Mouse (Mus musculus): ENCODE data around the gene Tcf7. TPM values are rescaled to one million over a fixed set of nuclear protein-coding genes. Genes with fewer than 3 reads are reported as not detected.

Tcf7 gene
- polyA plus RNA-seq, 1 experiment: 3.4 TPM

DNA sequence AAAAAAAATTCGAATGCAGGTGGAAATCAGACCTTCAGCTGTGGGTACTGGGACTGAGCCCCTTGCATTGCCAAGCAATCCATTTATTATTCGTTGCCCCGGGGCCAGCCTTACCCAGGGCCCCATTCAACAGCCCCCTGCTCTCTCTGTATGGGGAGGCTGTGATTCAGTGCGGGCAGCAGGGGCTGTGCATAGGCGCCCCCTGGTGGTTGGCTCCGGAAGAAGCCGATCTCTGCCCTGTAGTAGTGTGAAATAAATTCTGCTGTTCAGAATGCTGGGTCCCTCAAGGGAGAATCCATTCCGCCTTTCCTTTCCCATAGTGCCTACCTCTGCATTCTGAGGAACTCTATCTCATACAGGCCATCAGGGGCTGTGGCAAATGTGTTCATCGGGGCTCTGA is 14.5 kb upstream of the Tcf7 start:
- no peaks in the 10 kb centered on the region for H3K27me3 ChIP-seq (ENCODE audit: control insufficient read depth, insufficient read depth, low read length)
- TF ChIP-seq POLR2A (IDR thresholded peaks at IDR 0.05; ENCODE audit: borderline replicate concordance, insufficient read depth, low read length) (no peak), CTCF (IDR thresholded peaks at IDR 0.05; ENCODE audit: borderline replicate concordance, insufficient read depth, low read depth, low read length) (peak; percentile 66)
- peak; percentile 62 to 74 for DNase-seq
- 12% methylated on average over 9 of the region's 9 CpGs for WGBS
- H3K4me1 ChIP-seq (ENCODE audit: control insufficient read depth, insufficient read depth, low read length): no peaks in the 10 kb centered on the region
- H3K4me3 ChIP-seq (replicated peaks; ENCODE audit: insufficient read depth, low read depth, low read length): no peak overlapping the region
- no peak overlapping the region for H3K27ac ChIP-seq (ENCODE audit: insufficient read depth, low read length)

GRCm38 (mm10) chr11:52294103-52294502 is 11.3 kb upstream of the Tcf7 start:
- 85% methylated on average over 9 of the region's 9 CpGs for WGBS
- Histone ChIP-seq H3K4me3 (replicated peaks; ENCODE audit: insufficient read depth, low read depth, low read length) (no peak overlapping the region), H3K27ac (ENCODE audit: insufficient read depth, low read length) (no peak overlapping the region), H3K27me3 (ENCODE audit: control insufficient read depth, insufficient read depth, low read length) (no peaks in the 10 kb centered on the region), H3K4me1 (ENCODE audit: control insufficient read depth, insufficient read depth, low read length) (no peaks in the 10 kb centered on the region)
- no peak for DNase-seq
- no peak for TF ChIP-seq POLR2A (IDR thresholded peaks at IDR 0.05; ENCODE audit: borderline replicate concordance, insufficient read depth, low read length)
- TF ChIP-seq CTCF (IDR thresholded peaks at IDR 0.05; ENCODE audit: borderline replicate concordance, insufficient read depth, low read depth, low read length): no peak

- no peak for DNase-seq
- Histone ChIP-seq H3K4me1 (ENCODE audit: control insufficient read depth, insufficient read depth, low read length) (no peaks in the 10 kb centered on the region), H3K27me3 (ENCODE audit: control insufficient read depth, insufficient read depth, low read length) (no peaks in the 10 kb centered on the region), H3K4me3 (replicated peaks; ENCODE audit: insufficient read depth, low read depth, low read length) (no peak overlapping the region), H3K27ac (ENCODE audit: insufficient read depth, low read length) (no peak overlapping the region)
- WGBS: 81% methylated on average over 6 of the region's 6 CpGs
- TF ChIP-seq CTCF (IDR thresholded peaks at IDR 0.05; ENCODE audit: borderline replicate concordance, insufficient read depth, low read depth, low read length) (no peak), POLR2A (IDR thresholded peaks at IDR 0.05; ENCODE audit: borderline replicate concordance, insufficient read depth, low read length) (no peak)
Observed at GRCm38 (mm10) chr11:52292894-52293293, 10.1 kb upstream of the Tcf7 start.

GRCm38 (mm10) chr11:52292346-52292745 is 9.5 kb upstream of the Tcf7 start:
- H3K27ac ChIP-seq (ENCODE audit: insufficient read depth, low read length): no peak overlapping the region
- DNase-seq: no peak
- H3K4me3 ChIP-seq (replicated peaks; ENCODE audit: insufficient read depth, low read depth, low read length): no peak overlapping the region
- H3K4me1 ChIP-seq (ENCODE audit: control insufficient read depth, insufficient read depth, low read length): no peaks in the 10 kb centered on the region
- 78% methylated on average over 7 of the region's 7 CpGs for WGBS
- H3K27me3 ChIP-seq (ENCODE audit: control insufficient read depth, insufficient read depth, low read length): no peaks in the 10 kb centered on the region
- TF ChIP-seq CTCF (IDR thresholded peaks at IDR 0.05; ENCODE audit: borderline replicate concordance, insufficient read depth, low read depth, low read length) (no peak), POLR2A (IDR thresholded peaks at IDR 0.05; ENCODE audit: borderline replicate concordance, insufficient read depth, low read length) (no peak)

DNA sequence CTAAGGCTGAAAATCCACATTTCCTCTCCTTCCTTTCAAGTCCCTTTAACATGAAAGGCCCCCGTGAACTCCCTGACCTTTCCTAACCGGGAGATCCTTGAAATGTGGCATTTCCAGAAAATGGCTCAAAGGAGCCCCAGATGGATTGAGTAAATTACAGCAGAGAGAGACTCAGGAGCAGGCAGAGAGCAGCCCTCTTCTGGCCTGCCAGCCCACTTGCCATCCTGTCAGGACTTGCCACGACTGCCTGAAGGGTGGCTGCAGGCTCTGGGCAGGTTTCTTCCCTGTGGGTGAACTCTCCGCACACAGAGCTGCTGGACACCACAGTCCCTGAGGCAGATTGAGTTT is 4.1 kb upstream of the Tcf7 start:
- 43% methylated on average over 4 of the region's 4 CpGs for WGBS
- no peak overlapping the region for H3K4me3 ChIP-seq (replicated peaks; ENCODE audit: insufficient read depth, low read depth, low read length)
- no peak overlapping the region for H3K27ac ChIP-seq (ENCODE audit: insufficient read depth, low read length)
- peaks cover 3% of the 10 kb centered on the region for H3K27me3 ChIP-seq (ENCODE audit: control insufficient read depth, insufficient read depth, low read length)
- no peak for TF ChIP-seq CTCF (IDR thresholded peaks at IDR 0.05; ENCODE audit: borderline replicate concordance, insufficient read depth, low read depth, low read length)
- TF ChIP-seq POLR2A (IDR thresholded peaks at IDR 0.05; ENCODE audit: borderline replicate concordance, insufficient read depth, low read length): no peak
- peaks cover 2% of the 10 kb centered on the region for H3K4me1 ChIP-seq (ENCODE audit: control insufficient read depth, insufficient read depth, low read length)
- no peak for DNase-seq

GRCm38 (mm10) chr11:52286301-52286957 is 3.6 kb upstream of the Tcf7 start:
- no peak for TF ChIP-seq POLR2A (IDR thresholded peaks at IDR 0.05; ENCODE audit: borderline replicate concordance, insufficient read depth, low read length)
- no peak overlapping the region for H3K27ac ChIP-seq (ENCODE audit: insufficient read depth, low read length)
- H3K27me3 ChIP-seq (ENCODE audit: control insufficient read depth, insufficient read depth, low read length): peaks cover 3% of the 10 kb centered on the region
- WGBS: 73% methylated on average over 16 of the region's 16 CpGs
- no peak for DNase-seq
- no peak overlapping the region for H3K4me3 ChIP-seq (replicated peaks; ENCODE audit: insufficient read depth, low read depth, low read length)
- peaks cover 2% of the 10 kb centered on the region for H3K4me1 ChIP-seq (ENCODE audit: control insufficient read depth, insufficient read depth, low read length)

GRCm38 (mm10) chr11:52283596-52284571 is 1.1 kb upstream of the Tcf7 start:
- Histone ChIP-seq H3K4me3 (replicated peaks; ENCODE audit: insufficient read depth, low read depth, low read length) (peak overlapping the region; percentile 70), H3K27me3 (ENCODE audit: control insufficient read depth, insufficient read depth, low read length) (peaks cover 3% of the 10 kb centered on the region), H3K27ac (ENCODE audit: insufficient read depth, low read length) (peak overlapping the region; percentile 15; the same call in 1 of the 2 replicates), H3K4me1 (ENCODE audit: control insufficient read depth, insufficient read depth, low read length) (peaks cover 2% of the 10 kb centered on the region)
- peak in 1 of 2 experiments; percentile 25 for DNase-seq
- 19% methylated on average over 44 of the region's 44 CpGs for WGBS
- no peak for TF ChIP-seq POLR2A (IDR thresholded peaks at IDR 0.05; ENCODE audit: borderline replicate concordance, insufficient read depth, low read length)

GRCm38 (mm10) chr11:52282420-52282773 is 417 bp downstream of the Tcf7 start:
- no peak for TF ChIP-seq CTCF (IDR thresholded peaks at IDR 0.05; ENCODE audit: borderline replicate concordance, insufficient read depth, low read depth, low read length)
- no peak for DNase-seq
- peak overlapping the region; percentile 41 for H3K4me3 ChIP-seq (replicated peaks; ENCODE audit: insufficient read depth, low read depth, low read length)
- no peak overlapping the region for H3K27ac ChIP-seq (ENCODE audit: insufficient read depth, low read length)
- peaks cover 2% of the 10 kb centered on the region for H3K4me1 ChIP-seq (ENCODE audit: control insufficient read depth, insufficient read depth, low read length)
- WGBS: 3% methylated on average over 19 of the region's 19 CpGs
- H3K27me3 ChIP-seq (ENCODE audit: control insufficient read depth, insufficient read depth, low read length): peaks cover 3% of the 10 kb centered on the region

Data from cerebellum, adult 2 months (tissue).